Mouse (Mus musculus) neural tube, embryonic 14.5 days (tissue): ENCODE measurements around the gene Nr1i2. TPM values are rescaled to one million over a fixed set of nuclear protein-coding genes. Genes with fewer than 3 reads are reported as not detected.
"Not testable (repeated sequence)": the region's sequence is repeated elsewhere in the genome, so short reads cannot be mapped to it uniquely, and the experiment has no call there.

Experiments
- ATAC-seq: fragments of 200-750 bp; cut with Nextera tagmentation; 2 replicates; pipeline ENCODE4 v1.8.0; 2017; ENCODE audit warnings: low read depth, mild to moderate bottlenecking, moderate TSS enrichment, moderate library complexity
- H3K27ac ChIP-seq: fragments of 300-500 bp; sonication (generic); 2 replicates; pipeline ENCODE4 v1.5.1; 2014; ENCODE audit warnings: low read depth, mild to moderate bottlenecking, control low read depth, low read length, moderate library complexity, mixed read lengths
- H3K27me3 ChIP-seq: fragments of 300-500 bp; sonication (generic); 2 replicates; pipeline ENCODE4 v1.6.1; 2014; ENCODE audit warnings: low read length; ENCODE audit not compliant: control insufficient read depth, insufficient read depth
- H3K36me3 ChIP-seq: fragments of 300-500 bp; sonication (generic); 2 replicates; pipeline ENCODE4 v1.6.1; 2014; ENCODE audit warnings: low read length, mixed read lengths; ENCODE audit not compliant: control insufficient read depth, insufficient read depth
- H3K4me1 ChIP-seq: fragments of 300-500 bp; sonication (generic); 2 replicates; pipeline ENCODE4 v1.6.1; 2014; ENCODE audit warnings: low read length; ENCODE audit not compliant: control insufficient read depth, insufficient read depth
- H3K4me2 ChIP-seq: fragments of 300-500 bp; sonication (generic); 2 replicates; pipeline ENCODE4 v1.6.1; 2014; ENCODE audit warnings: mild to moderate bottlenecking, low read depth, low read length, control low read depth
- H3K4me3 ChIP-seq: fragments of 300-500 bp; sonication (generic); 2 replicates; pipeline ENCODE4 v1.5.1; 2014; ENCODE audit warnings: low read depth, low read length, control low read depth, mixed read lengths
- H3K9ac ChIP-seq: fragments of 300-500 bp; sonication (generic); replicated peaks from 2 replicates; pipeline ENCODE4 v1.6.1; 2014; ENCODE audit warnings: low read depth, mild to moderate bottlenecking, control low read depth, low read length, mixed read lengths
- H3K9me3 ChIP-seq: fragments of 300-500 bp; sonication (generic); 2 replicates; pipeline ENCODE4 v1.6.1; 2016; ENCODE audit warnings: low read length; ENCODE audit not compliant: control insufficient read depth
- WGBS: fragments of 180-500 bp; shearing (Covaris S2); extraction: QIAGEN DNeasy Blood & Tissue Kit; methylation state at CpG from one replicate; pipeline ENCODE4 v1.1.7; 2014; 5-methylcytosine and 5-hydroxymethylcytosine counted together
- polyA plus RNA-seq: library from polyadenylated mRNA; unstranded; fragments of >200 nt; fragmentation: Nextera tagmentation; extraction: Ambion mirVana; gene quantifications from 2 replicates; pipeline ENCODE4 v1.2.1, GENCODE M21; 2014

Gene Nr1i2
- polyA plus RNA-seq, 1 experiment from 2014 or later, result not detected

- Histone ChIP-seq H3K4me1 (no peaks in the 10 kb centered on the region), H3K4me2 (no peak overlapping the region), H3K27ac (no peak overlapping the region), H3K27me3 (no peaks in the 10 kb centered on the region), H3K9ac (no peak overlapping the region), H3K9me3 (no peaks in the 10 kb centered on the region), H3K4me3 (no peak overlapping the region), H3K36me3 (no peaks in the 10 kb centered on the region)
- WGBS, result 47% methylated on average over 13 of the region's 13 CpGs
- no peak for ATAC-seq
Observed at GRCm38 (mm10) chr16:38248331-38248961, 46.2 kb downstream of the Nr1i2 start.

- no peak for ATAC-seq
- no peak overlapping the region for H3K27ac ChIP-seq
Observed at GRCm38 (mm10) chr16:38245849-38246585, 48.6 kb downstream of the Nr1i2 start.

GRCm38 (mm10) chr16:38245379-38245778 is 49.2 kb downstream of the Nr1i2 start:
- no peaks in the 10 kb centered on the region for H3K4me1 ChIP-seq
- WGBS, result 62% methylated on average over 2 of the region's 2 CpGs

More at GRCm38 (mm10) chr16:38245849-38246585, 48.6 kb downstream of the Nr1i2 start:
- no peaks in the 10 kb centered on the region for H3K9me3 ChIP-seq
- H3K4me3 ChIP-seq, result no peak overlapping the region
- WGBS, result 67% methylated on average over 5 of the region's 5 CpGs
- no peaks in the 10 kb centered on the region for H3K4me1 ChIP-seq
- H3K36me3 ChIP-seq, result peaks cover 7% of the 10 kb centered on the region; the same call in 1 of the 2 replicates
- H3K9ac ChIP-seq, result no peak overlapping the region
- no peaks in the 10 kb centered on the region for H3K27me3 ChIP-seq
- no peak overlapping the region for H3K4me2 ChIP-seq

GRCm38 (mm10) chr16:38244111-38244510 is 50.5 kb downstream of the Nr1i2 start:
- Histone ChIP-seq H3K4me2 (no peak overlapping the region), H3K36me3 (peaks cover 10% of the 10 kb centered on the region), H3K4me1 (no peaks in the 10 kb centered on the region), H3K9me3 (no peaks in the 10 kb centered on the region), H3K4me3 (no peak overlapping the region), H3K9ac (no peak overlapping the region), H3K27me3 (no peaks in the 10 kb centered on the region), H3K27ac (no peak overlapping the region)
- ATAC-seq, result no peak
- WGBS, result 93% methylated on average over 6 of the region's 6 CpGs

More at GRCm38 (mm10) chr16:38245379-38245778, 49.2 kb downstream of the Nr1i2 start:
- Histone ChIP-seq H3K4me3 (no peak overlapping the region), H3K27ac (no peak overlapping the region), H3K9me3 (no peaks in the 10 kb centered on the region), H3K4me2 (no peak overlapping the region), H3K36me3 (peaks cover 7% of the 10 kb centered on the region; the same call in 1 of the 2 replicates), H3K27me3 (no peaks in the 10 kb centered on the region), H3K9ac (no peak overlapping the region)
- ATAC-seq, result no peak

GRCm38 (mm10) chr16:38240167-38240566 is 54.5 kb downstream of the Nr1i2 start:
- Histone ChIP-seq H3K27me3 (no peaks in the 10 kb centered on the region), H3K9ac (no peak overlapping the region), H3K4me2 (no peak overlapping the region), H3K9me3 (no peaks in the 10 kb centered on the region), H3K4me1 (no peaks in the 10 kb centered on the region), H3K4me3 (no peak overlapping the region), H3K27ac (no peak overlapping the region), H3K36me3 (peaks cover 14% of the 10 kb centered on the region)
- WGBS, result 95% methylated on average over 10 of the region's 10 CpGs
- ATAC-seq, result no peak

- no peak for ATAC-seq
- no peaks in the 10 kb centered on the region for H3K9me3 ChIP-seq
- H3K4me1 ChIP-seq, result no peaks in the 10 kb centered on the region
- peaks cover 14% of the 10 kb centered on the region for H3K36me3 ChIP-seq
- no peak overlapping the region for H3K4me3 ChIP-seq
- no peak overlapping the region for H3K4me2 ChIP-seq
- no peak overlapping the region for H3K27ac ChIP-seq
- H3K27me3 ChIP-seq, result no peaks in the 10 kb centered on the region
- WGBS, result 76% methylated on average over 5 of the region's 5 CpGs
- no peak overlapping the region for H3K9ac ChIP-seq
Observed at GRCm38 (mm10) chr16:38239729-38240128, 54.9 kb downstream of the Nr1i2 start.

- WGBS, result 86% methylated on average over 4 of the region's 4 CpGs
Observed at GRCm38 (mm10) chr16:38236936-38237585, 57.6 kb downstream of the Nr1i2 start.

GRCm38 (mm10) chr16:38222491-38222890 is 72.1 kb downstream of the Nr1i2 start:
- 84% methylated on average over 3 of the region's 5 CpGs for WGBS
- not testable (repeated sequence) for H3K4me2 ChIP-seq, ATAC-seq, H3K4me1 ChIP-seq, H3K27me3 ChIP-seq, H3K9me3 ChIP-seq, H3K9ac ChIP-seq, H3K27ac ChIP-seq, H3K4me3 ChIP-seq
- H3K36me3 ChIP-seq, result peaks cover 19% of the 10 kb centered on the region; the same call in 1 of the 2 replicates

More at GRCm38 (mm10) chr16:38236936-38237585, 57.6 kb downstream of the Nr1i2 start:
- Histone ChIP-seq H3K27ac (no peak overlapping the region), H3K27me3 (no peaks in the 10 kb centered on the region), H3K36me3 (peaks cover 8% of the 10 kb centered on the region), H3K9me3 (no peaks in the 10 kb centered on the region), H3K9ac (no peak overlapping the region), H3K4me2 (no peak overlapping the region), H3K4me1 (no peaks in the 10 kb centered on the region), H3K4me3 (no peak overlapping the region)
- no peak for ATAC-seq

GRCm38 (mm10) chr16:38205272-38205671 is 89.4 kb downstream of the Nr1i2 start:
- Histone ChIP-seq H3K36me3 (peaks cover 12% of the 10 kb centered on the region; the same call in 1 of the 2 replicates), H3K27ac (no peak overlapping the region), H3K4me3 (no peak overlapping the region), H3K4me2 (no peak overlapping the region), H3K9me3 (no peaks in the 10 kb centered on the region), H3K9ac (no peak overlapping the region), H3K27me3 (no peaks in the 10 kb centered on the region), H3K4me1 (no peaks in the 10 kb centered on the region)
- no peak for ATAC-seq
- WGBS, result 96% methylated on average over 7 of the region's 7 CpGs
